Mouse (Mus musculus) left cerebral cortex, postnatal 36 days (tissue): ENCODE results near the gene Spata17. TPM values are rescaled to one million over a fixed set of nuclear protein-coding genes. Genes with fewer than 3 reads are reported as not detected.

Experiments
- DNase-seq, 2 experiments: peaks; one replicate each; pipeline ENCODE4 v3.0.0; 2021 to 2022; ENCODE audit warnings: low spot score in 2 of 2, mixed read lengths in 1 of 2
- intact Hi-C: fragments of 180-260 bp; cut with DNase I; formaldehyde crosslinking; loops from one replicate; pipeline ENCODE4 v1.15.1; 2025
- total RNA-seq, 2 experiments: library from RNA; stranded (reverse); gene quantifications; 2 replicates each; pipeline ENCODE4 v1.2.3; 2021

Spata17 gene
- total RNA-seq, 2 experiments from 2014 or later, result 0.64 TPM; not detected in 1

DNA sequence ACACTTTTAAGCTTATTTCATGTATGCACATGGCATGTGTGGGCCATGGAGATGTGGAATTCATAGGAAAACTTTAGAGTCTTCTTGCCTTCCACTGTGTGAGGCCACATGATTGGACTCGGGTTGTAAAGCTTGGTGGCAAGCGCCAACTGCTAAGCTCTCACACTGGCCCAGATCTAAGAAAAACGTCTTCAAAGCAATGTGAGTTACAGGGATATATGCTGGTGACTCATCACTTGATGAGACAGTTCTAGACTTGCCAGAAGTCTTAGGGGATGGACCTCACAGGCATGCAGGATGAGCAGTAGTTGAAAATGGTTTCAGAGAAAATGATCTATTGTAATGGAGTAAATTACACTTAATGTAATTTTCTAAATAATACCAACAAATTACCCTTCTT lies 114.6 kb downstream of the Spata17 start:
- DNase-seq, result no peak
- intact Hi-C loops, result no loop called here

DNA sequence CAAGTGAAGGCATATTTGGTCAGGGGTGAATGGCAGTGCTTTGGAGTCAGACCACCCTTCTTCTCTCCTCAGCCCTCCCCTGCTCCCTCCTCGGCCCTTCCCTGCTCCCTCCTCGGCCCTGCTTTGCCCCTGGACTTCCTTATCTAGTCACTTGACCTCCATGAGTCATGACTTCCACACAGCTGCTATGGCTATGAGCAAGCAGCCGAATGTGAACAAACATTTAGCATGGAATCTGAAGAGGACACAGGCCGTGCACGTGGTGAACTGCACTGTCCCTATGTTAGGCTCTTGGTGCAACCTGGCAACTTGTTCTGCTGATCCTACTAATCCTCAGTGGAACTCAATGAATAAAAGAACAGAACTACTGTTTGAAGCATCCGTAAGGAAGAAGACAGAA lies 117.0 kb downstream of the Spata17 start:
- intact Hi-C loops, result no loop called here
- no peak for DNase-seq

DNA sequence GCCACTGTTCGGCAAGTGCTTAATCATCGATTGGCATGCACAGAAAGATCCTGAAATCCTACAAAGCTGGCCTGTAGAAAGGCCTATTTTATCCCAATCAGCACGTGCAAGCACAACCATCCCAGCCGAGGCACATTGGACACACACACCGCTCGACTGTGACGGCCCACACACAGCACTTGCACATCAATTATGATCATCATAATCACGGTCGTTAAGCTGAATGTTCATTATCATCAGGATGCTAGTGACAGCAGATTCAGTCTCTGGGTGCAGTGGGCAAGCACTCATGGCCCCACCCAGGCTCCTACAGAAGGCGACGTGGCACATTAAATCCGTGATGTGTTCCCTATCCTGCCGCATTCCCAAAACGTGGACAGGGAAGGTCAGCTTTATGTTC lies 122.7 kb downstream of the Spata17 start:
- no peak for DNase-seq
- intact Hi-C loops, result no loop called here

DNA sequence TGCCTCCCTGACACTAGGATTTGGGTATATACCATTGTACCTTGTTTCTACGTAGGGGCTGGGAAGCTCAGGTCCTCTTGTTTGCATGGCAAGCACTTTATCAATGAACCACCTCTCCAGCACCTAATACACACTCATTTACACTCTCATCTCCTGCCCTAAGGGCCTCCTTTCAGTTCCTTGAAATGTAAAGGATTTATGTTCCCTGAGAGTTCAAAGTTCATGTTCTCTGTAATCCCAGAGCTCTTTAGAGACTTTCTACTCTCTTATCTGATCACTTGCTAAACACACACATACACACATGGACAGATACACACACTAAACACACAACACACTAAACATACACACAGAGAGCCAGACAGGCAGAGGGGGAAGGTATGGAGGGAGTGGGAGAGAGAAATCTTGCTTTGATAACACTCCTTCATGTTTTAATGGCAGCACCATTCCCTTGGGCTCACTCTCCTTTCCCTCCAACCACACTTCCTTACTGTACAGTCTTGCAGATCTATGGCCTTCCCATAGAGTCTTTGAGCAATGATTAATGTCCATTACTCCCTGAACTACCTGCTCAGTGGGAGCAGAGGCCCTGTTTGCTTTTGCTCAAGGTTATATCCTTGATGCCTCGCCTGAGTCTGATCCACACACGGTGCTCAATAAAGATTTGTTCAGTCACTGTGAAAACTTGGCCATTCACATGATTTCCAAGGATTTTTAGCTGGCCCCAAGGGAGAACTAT lies 126.4 kb downstream of the Spata17 start:
- intact Hi-C loops, result no loop called here
- no peak for DNase-seq

- no peak for DNase-seq
- intact Hi-C loops, result no loop called here
These were observed 129.2 kb downstream of the Spata17 start for GRCm38 (mm10) chr1:187086027-187086426.

GRCm38 (mm10) chr1:187077352-187077751 lies 137.9 kb downstream of the Spata17 start:
- intact Hi-C loops, result no loop called here
- DNase-seq, result no peak

DNA sequence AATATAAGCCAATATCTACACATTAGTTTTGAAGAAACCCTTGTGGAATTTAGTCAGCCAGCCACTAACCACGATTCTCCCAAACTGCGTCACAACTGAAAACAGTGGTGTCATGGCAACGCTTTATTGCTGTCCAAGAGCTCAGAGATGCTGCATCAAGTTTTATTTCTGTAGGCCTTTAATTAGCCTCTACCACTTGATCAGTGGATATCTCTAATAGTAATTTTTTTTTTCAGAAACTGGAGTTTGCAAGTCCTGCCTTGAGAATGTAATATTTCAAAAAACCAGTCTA lies 138.3 kb downstream of the Spata17 start:
- intact Hi-C loops, result no loop called here
- no peak for DNase-seq

DNA sequence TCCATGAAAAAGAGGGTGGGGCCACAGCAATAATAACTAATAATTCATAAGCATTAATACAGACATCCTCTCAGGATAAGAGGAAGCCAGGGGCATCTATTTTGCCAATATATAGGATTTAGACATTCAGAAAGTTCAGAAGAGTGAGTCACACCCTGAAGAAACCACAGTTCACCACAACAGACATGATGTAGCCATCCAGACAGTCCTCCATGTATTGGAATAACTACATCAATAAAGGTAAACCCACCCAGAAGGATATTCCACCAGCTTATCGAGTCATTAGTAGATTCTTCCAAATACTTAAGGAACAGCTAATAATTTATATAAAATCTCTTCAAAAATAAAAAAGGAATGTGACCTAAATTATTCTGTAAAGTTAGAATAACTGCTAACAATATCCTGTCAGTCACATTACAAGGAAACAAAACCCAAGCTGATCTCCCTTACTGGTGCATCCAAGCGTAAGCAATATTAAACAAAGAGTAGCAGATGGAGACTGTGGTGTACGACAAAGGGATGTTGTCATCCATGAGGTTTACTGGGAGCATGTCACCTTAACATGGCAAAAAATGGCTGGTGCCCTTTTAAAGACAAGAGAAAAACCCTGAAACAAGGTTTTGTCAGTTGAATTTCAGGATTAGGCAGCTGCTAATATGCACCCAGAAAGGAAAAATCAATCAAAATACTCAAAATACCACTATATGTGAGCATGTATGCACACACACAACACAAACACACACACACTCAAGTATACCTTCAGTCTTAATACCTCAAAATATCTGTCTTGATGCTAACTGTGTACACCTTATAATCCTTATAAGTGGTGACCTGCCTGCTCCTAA lies 138.8 kb downstream of the Spata17 start:
- DNase-seq, result no peak
- intact Hi-C loops, result no loop called here

DNA sequence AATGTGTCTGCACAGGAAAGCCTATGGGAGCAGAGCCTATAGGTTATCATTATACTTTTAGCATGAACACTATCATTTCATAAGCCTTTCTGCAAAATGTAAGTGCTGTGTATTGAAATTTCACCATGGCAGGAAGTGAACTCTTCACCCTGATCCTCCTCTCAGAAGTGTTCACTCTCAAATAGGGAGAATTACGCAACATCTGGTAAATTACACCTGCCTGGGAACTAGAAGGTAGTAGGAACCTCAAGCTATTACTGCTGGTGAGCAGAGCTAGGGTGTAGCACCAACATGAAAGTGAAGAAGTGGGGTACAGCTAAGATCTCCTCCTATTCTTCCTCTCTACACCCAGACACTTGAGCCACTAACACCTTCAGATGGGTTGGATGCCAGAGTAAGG lies 155.4 kb downstream of the Spata17 start:
- no peak for DNase-seq
- intact Hi-C loops, result no loop called here

DNA sequence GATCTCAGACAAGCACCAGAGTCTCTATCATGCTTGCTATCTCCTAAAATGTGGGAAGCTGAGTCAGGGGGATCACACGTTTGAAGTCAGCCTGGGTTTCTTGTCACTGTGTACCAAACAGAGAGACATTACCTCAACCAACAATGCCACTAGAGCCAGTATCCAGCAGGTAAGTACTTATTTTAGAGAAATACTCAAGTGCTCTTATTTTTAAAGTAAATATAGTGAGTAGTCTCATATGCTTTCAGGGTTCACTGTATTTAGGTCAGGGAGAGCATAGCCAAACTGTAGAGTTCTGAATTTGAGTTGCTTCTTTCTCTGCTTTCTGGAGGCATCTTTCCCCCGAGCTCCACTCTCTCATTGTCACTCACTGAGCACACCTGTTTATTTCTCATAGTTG lies 160.9 kb downstream of the Spata17 start:
- intact Hi-C loops, result no loop called here

GRCm38 (mm10) chr1:187053862-187054261 lies 161.4 kb downstream of the Spata17 start:
- intact Hi-C loops, result no loop called here

More for the DNA sequence above, 160.9 kb downstream of the Spata17 start:
- DNase-seq, result no peak

DNA sequence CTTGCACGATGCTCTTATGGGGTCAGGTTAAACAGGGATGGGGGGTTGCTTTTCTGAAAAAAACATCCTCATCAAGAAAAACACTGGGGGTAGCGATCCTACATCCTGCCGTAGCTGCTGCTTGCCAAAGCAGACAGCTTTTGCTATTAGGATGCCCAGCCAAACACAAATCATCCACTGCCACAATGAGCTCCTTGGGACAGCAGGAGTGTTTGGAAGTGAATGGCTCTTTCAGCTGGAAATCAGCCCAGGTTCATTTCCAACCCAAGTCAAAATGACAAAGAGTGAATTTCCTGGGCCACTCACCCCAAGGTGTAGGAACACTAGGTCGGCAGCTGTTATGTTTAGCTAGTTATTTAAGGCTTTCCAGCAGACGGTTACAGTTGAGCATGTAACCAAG lies 162.7 kb downstream of the Spata17 start:
- intact Hi-C loops, result no loop called here
- DNase-seq, result no peak

More at GRCm38 (mm10) chr1:187053862-187054261, 161.4 kb downstream of the Spata17 start:
- no peak for DNase-seq

DNA sequence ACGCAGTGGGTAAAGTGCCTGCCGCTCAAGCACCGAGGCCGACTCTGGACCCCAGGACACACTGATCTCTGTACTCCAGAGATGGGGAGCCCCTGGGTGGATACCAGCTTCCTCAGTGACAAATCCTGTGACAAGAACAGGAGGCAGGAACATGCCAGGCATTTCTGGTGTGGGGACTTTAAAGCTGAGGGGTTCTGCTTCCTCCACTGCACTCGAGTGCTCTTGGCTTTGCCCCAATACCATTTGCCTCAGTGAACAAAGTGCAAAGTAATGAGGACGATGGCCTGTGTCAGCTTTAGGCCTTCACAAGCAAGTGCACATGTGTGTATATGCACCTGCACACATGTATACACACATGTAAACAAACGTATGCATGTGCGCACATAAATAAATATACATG lies 164.0 kb downstream of the Spata17 start:
- DNase-seq, result no peak
- intact Hi-C loops, result no loop called here

DNA sequence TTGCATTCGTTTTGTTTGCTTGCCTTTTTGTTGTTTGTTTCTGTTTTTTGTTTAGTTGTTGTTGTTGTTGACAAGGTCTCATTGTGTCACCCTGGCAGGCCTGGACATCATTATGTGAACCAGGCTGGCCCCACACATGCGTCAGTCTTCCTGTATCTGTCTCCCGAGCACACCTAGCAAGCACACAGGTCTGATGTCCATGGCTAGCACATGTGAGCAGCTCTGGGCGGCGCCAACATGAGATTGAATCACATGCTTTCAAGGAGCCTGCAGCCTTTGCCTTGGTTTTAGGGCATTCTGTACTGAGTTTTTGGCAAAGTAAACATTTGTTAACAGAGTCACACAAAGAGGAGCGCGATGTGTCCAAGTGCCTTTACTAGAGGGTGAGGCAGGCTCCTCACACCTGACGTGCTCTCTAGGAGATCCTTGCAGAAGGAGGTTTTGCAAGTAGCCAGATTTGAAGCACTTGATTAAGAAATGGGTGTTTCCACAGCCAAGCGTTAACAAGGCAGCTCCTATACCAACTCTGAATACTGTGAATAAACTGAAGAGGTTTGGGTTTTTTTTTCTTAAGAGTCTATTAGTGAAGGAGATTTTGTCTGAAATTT lies 166.5 kb downstream of the Spata17 start:
- intact Hi-C loops, result no loop called here
- DNase-seq, result no peak

DNA sequence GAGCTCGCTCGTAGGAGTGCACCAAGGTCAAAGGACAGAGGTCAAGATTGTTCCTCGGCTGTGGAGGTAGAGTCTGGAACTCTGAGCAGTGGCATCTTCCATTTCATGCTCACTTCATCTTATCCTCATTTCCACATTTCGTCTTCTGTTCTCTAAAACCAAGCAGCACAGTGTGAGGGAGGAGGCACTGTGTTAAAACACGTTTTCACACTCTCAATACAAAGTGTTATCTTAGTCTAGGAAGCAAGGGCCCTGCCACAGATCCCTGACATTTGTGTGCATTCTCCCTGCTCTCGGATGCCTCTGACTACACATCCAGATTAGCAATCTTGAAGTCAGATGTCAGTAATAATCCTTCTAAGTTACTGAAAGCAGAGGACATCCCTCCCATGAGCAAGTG lies 170.5 kb downstream of the Spata17 start:
- intact Hi-C loops, result loop anchor here (1.0 kb wide), 1 partner anchor 75 kb away; no protein-coding TSS in a partner anchor
- DNase-seq, result peak; percentile 8 to 9

DNA sequence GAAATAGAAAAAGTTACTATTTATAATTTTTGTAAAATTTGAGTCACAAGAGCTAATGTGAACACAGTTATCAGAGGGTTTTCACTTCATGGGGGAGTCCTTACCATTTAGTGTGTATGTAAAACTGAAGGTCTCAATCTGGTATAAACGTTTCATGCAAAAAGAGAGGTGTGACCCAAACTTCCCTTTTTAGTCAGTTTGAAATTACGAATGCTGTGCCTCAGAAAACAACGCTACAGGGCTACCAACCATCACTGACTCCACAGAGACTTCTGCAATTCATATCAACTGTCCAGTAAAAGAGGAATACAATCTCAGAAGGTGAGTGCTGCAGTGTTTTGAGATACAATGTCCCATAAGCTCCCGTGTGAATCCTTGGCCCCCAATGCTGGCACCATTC lies 175.5 kb downstream of the Spata17 start:
- intact Hi-C loops, result no loop called here
- no peak for DNase-seq

DNA sequence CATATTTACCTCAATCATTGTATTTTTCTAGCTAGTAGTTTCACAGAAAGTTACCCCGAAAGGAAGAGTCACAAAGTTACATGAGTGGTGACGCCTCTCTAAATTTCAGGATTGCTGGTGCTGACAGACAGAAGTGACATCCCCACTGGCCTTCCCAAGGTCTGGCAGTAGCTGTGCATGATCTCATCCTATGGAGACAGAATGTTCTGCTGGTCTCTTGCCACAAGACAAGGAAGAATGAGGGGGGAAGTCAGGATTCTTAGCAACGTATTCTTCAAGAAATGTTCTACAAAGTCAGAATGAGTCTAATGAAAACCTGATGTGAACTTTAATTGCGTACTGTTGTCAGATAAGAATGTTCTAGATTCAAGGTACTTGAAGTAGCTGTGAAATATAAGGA lies 179.5 kb downstream of the Spata17 start:
- intact Hi-C loops, result no loop called here
- no peak for DNase-seq

DNA sequence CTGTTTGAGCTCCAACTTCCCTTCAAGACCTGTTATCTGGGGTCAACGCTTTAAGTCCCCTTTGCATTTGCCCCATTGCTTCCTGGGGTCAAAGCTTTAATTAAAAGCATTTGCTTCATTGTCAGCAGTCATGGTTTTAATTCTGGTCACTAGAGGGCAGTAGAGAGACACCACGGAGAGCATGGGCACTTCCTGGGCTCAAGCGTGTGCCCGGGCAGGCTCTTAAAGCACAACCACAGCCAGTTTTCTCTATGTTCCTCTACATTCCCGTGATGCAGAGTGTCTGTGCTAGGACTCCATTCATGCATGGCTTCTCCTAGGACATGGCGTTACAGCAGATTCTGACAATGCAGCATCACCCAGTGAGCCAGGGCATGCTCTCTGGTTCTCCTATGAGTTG lies 183.5 kb downstream of the Spata17 start:
- peak; percentile 17 to 21 for DNase-seq
- intact Hi-C loops, result no loop called here

GRCm38 (mm10) chr1:187028841-187029240 lies 186.4 kb downstream of the Spata17 start:
- intact Hi-C loops, result no loop called here
- DNase-seq, result peak; percentile 12 to 14

GRCm38 (mm10) chr1:187020011-187020410 lies 195.3 kb downstream of the Spata17 start:
- no peak for DNase-seq
- intact Hi-C loops, result no loop called here

DNA sequence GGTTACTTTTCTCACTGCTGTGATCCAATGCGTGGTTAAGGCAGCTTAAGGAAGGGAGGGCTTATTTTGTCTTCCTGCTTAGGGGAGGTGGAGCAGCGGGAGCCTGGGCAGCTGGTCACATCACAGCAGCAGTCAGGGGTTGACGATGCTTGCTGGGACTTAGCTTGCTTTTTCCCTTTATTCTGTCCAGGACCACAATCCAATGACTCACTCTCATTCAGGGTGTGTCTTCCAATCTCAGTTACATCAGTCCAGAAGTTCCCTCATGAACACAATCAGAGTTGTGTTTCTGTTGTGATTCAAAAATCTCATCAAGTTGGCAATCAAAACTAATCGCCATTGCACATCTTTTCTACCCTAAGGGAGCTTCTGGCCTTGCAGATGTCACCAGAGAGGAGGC lies 199.1 kb downstream of the Spata17 start:
- intact Hi-C loops, result no loop called here

More for the DNA sequence above, 199.1 kb downstream of the Spata17 start:
- no peak for DNase-seq
